Mouse (Mus musculus) stomach, postnatal 0 days (tissue): ENCODE measurements around the gene Stat2.

Source experiments
- CTCF ChIP-seq: IDR thresholded peaks from 2 replicates; pipeline ENCODE4 v1.5.1; 2016; ENCODE audit warnings: antibody characterized with exemption, low read depth, mild to moderate bottlenecking, moderate library complexity
- EP300 ChIP-seq: optimal IDR thresholded peaks from 2 replicates; pipeline ENCODE3; 2016; ENCODE audit warnings: antibody characterized with exemption

DNA sequence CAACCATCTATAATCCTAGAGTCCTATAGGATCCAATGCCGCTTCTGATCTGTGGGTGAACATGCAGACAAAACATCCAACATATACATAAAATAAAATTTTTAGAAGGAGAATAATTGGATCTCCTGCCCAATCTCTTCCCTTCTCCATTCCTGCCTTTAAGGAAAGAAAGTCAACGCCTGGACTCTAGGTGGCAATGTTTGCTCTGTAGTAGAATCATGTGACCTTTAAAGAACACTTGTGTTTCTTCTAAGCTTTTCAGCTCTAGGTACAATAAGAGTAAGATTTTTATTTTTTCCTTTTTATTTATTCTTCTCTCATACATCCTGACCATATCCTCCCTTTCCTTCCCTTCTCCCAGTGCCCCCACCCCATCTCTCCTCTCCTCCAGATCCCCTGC, 1.5 kb downstream of the Stat2 start:
- TF ChIP-seq CTCF (peak; percentile 70), EP300 (no peak)
